Mouse (Mus musculus) urinary bladder, postnatal 14 days (tissue): Measurements from ENCODE around the gene Trim17.
A peak's percentile ranks its signal among the peaks of the same experiment; 100 is the strongest.
"Not testable (repeated sequence)": the region's sequence is repeated elsewhere in the genome, so short reads cannot be mapped to it uniquely, and the experiment has no call there.

Experiments
- DNase-seq: peaks from one replicate; pipeline ENCODE4 v3.0.0; 2021; ENCODE audit warnings: low spot score

Trim17 gene

GRCm38 (mm10) chr11:58947798-58948528 is 6.5 kb upstream of the Trim17 start:
- DNase-seq: no peak

- DNase-seq: no peak
Measured at GRCm38 (mm10) chr11:58948542-58949479, 5.7 kb upstream of the Trim17 start, which contains the start of gene Hist3h2ba. Hist3h2ba (plus strand) TSS chr11:58948920.

GRCm38 (mm10) chr11:58949480-58950431 is 4.7 kb upstream of the Trim17 start:
- no peak for DNase-seq

GRCm38 (mm10) chr11:58951210-58951609 is 3.3 kb upstream of the Trim17 start:
- DNase-seq: no peak

- no peak for DNase-seq
Measured at GRCm38 (mm10) chr11:58953351-58954169, 925 bp upstream of the Trim17 start.

GRCm38 (mm10) chr11:58954170-58954419 is 390 bp upstream of the Trim17 start:
- not testable (repeated sequence) for DNase-seq

- no peak for DNase-seq
Measured at GRCm38 (mm10) chr11:58955143-58955867, 820 bp downstream of the Trim17 start.

GRCm38 (mm10) chr11:58955868-58956257 is 1.4 kb downstream of the Trim17 start:
- no peak for DNase-seq

- no peak for DNase-seq
Measured at GRCm38 (mm10) chr11:58957226-58957914, 2.9 kb downstream of the Trim17 start.

- DNase-seq: no peak
Measured at GRCm38 (mm10) chr11:58958536-58958935, 4.1 kb downstream of the Trim17 start.

- DNase-seq: no peak
Measured at GRCm38 (mm10) chr11:58959186-58959825, 4.8 kb downstream of the Trim17 start.

GRCm38 (mm10) chr11:58959921-58960465 is 5.5 kb downstream of the Trim17 start:
- peak; percentile 78 for DNase-seq

- DNase-seq: no peak
Measured at GRCm38 (mm10) chr11:58961364-58962177, 7.1 kb downstream of the Trim17 start.

- DNase-seq: no peak
Measured at GRCm38 (mm10) chr11:58963543-58963942, 9.1 kb downstream of the Trim17 start.

- no peak for DNase-seq
Measured at GRCm38 (mm10) chr11:58964216-58964615, 9.7 kb downstream of the Trim17 start.

- no peak for DNase-seq
Measured at GRCm38 (mm10) chr11:58965001-58965760, 10.7 kb downstream of the Trim17 start.

GRCm38 (mm10) chr11:58967346-58967745 is 12.9 kb downstream of the Trim17 start:
- DNase-seq: no peak
